Mouse (Mus musculus): ENCODE results near the gene Cnp. TPM values are rescaled to one million over a fixed set of nuclear protein-coding genes. Genes with fewer than 3 reads are reported as not detected.
"Not testable (repeated sequence)": the region's sequence is repeated elsewhere in the genome, so short reads cannot be mapped to it uniquely, and the experiment has no call there.

Cnp gene
- polyA plus RNA-seq, 1 experiment from 2014 or later, result 38.9 TPM

- not testable (repeated sequence) for H3K4me1 ChIP-seq (ENCODE audit: control insufficient read depth, insufficient read depth, low read length); H3K27ac ChIP-seq (ENCODE audit: low read length); H3K4me3 ChIP-seq (replicated peaks; ENCODE audit: low read length); H3K36me3 ChIP-seq (ENCODE audit: control insufficient read depth, insufficient read depth, low read length); ATAC-seq (ENCODE audit: insufficient read depth, low FRiP score); H3K9ac ChIP-seq (ENCODE audit: low read length); H3K9me3 ChIP-seq (replicated peaks; ENCODE audit: control insufficient read depth, low read length); H3K27me3 ChIP-seq (ENCODE audit: control insufficient read depth, insufficient read depth, low read length); H3K4me2 ChIP-seq (ENCODE audit: low read depth, low read length)
- WGBS, result 83% methylated on average over 2 of the region's 2 CpGs
Measured at GRCm38 (mm10) chr11:100534411-100534810, 40.3 kb upstream of the Cnp start.

DNA sequence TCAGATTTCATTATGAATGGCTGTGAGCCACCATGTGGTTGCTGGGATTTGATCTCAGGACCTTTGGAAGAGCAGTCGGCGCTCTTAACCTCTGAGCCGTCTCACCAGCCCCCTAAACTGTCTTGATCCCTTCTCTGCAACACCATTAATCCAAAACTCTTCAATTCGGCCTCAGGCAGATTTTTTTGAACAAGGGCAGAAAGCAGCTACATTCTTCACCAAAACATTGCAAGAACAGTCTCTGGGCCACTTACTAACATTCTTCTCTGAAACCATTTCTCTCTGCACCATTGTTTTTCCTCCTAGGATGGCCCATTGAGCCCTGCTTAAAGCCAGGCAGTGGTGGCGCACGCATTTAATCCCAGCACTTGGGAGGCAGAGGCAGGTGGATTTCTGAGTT, 39.9 kb upstream of the Cnp start:
- H3K36me3 ChIP-seq (ENCODE audit: control insufficient read depth, insufficient read depth, low read length); ATAC-seq (ENCODE audit: insufficient read depth, low FRiP score); H3K4me1 ChIP-seq (ENCODE audit: control insufficient read depth, insufficient read depth, low read length); H3K9me3 ChIP-seq (replicated peaks; ENCODE audit: control insufficient read depth, low read length); H3K9ac ChIP-seq (ENCODE audit: low read length); H3K27me3 ChIP-seq (ENCODE audit: control insufficient read depth, insufficient read depth, low read length); H3K4me3 ChIP-seq (replicated peaks; ENCODE audit: low read length); H3K4me2 ChIP-seq (ENCODE audit: low read depth, low read length); H3K27ac ChIP-seq (ENCODE audit: low read length): not testable (repeated sequence)
- 86% methylated on average over 6 of the region's 6 CpGs for WGBS

- 74% methylated on average over 1 of the region's 1 CpGs for WGBS
- Histone ChIP-seq H3K4me2 (ENCODE audit: low read depth, low read length) (no peak overlapping the region), H3K27ac (ENCODE audit: low read length) (no peak overlapping the region), H3K9ac (ENCODE audit: low read length) (no peak overlapping the region), H3K4me3 (replicated peaks; ENCODE audit: low read length) (no peak overlapping the region), H3K9me3 (replicated peaks; ENCODE audit: control insufficient read depth, low read length) (no peaks in the 10 kb centered on the region), H3K36me3 (ENCODE audit: control insufficient read depth, insufficient read depth, low read length) (no peaks in the 10 kb centered on the region), H3K4me1 (ENCODE audit: control insufficient read depth, insufficient read depth, low read length) (no peaks in the 10 kb centered on the region), H3K27me3 (ENCODE audit: control insufficient read depth, insufficient read depth, low read length) (no peaks in the 10 kb centered on the region)
- no peak for ATAC-seq (ENCODE audit: insufficient read depth, low FRiP score)
Measured at GRCm38 (mm10) chr11:100535996-100536395, 38.7 kb upstream of the Cnp start.

GRCm38 (mm10) chr11:100536466-100536865, 38.2 kb upstream of the Cnp start:
- Histone ChIP-seq H3K36me3 (ENCODE audit: control insufficient read depth, insufficient read depth, low read length) (no peaks in the 10 kb centered on the region), H3K4me3 (replicated peaks; ENCODE audit: low read length) (no peak overlapping the region), H3K27me3 (ENCODE audit: control insufficient read depth, insufficient read depth, low read length) (no peaks in the 10 kb centered on the region), H3K4me1 (ENCODE audit: control insufficient read depth, insufficient read depth, low read length) (no peaks in the 10 kb centered on the region), H3K9me3 (replicated peaks; ENCODE audit: control insufficient read depth, low read length) (no peaks in the 10 kb centered on the region), H3K4me2 (ENCODE audit: low read depth, low read length) (no peak overlapping the region), H3K9ac (ENCODE audit: low read length) (no peak overlapping the region), H3K27ac (ENCODE audit: low read length) (no peak overlapping the region)
- ATAC-seq (ENCODE audit: insufficient read depth, low FRiP score), result no peak

- no peak overlapping the region for H3K9ac ChIP-seq (ENCODE audit: low read length)
- H3K36me3 ChIP-seq (ENCODE audit: control insufficient read depth, insufficient read depth, low read length), result no peaks in the 10 kb centered on the region
- WGBS, result 33% methylated on average over 6 of the region's 6 CpGs
- H3K4me2 ChIP-seq (ENCODE audit: low read depth, low read length), result no peak overlapping the region
- no peak overlapping the region for H3K27ac ChIP-seq (ENCODE audit: low read length)
- no peak for ATAC-seq (ENCODE audit: insufficient read depth, low FRiP score)
- H3K4me3 ChIP-seq (replicated peaks; ENCODE audit: low read length), result no peak overlapping the region
- no peaks in the 10 kb centered on the region for H3K27me3 ChIP-seq (ENCODE audit: control insufficient read depth, insufficient read depth, low read length)
- peaks cover 9% of the 10 kb centered on the region for H3K4me1 ChIP-seq (ENCODE audit: control insufficient read depth, insufficient read depth, low read length)
- H3K9me3 ChIP-seq (replicated peaks; ENCODE audit: control insufficient read depth, low read length), result no peaks in the 10 kb centered on the region
Measured at GRCm38 (mm10) chr11:100540966-100541365, 33.7 kb upstream of the Cnp start.

GRCm38 (mm10) chr11:100541577-100541976, 33.1 kb upstream of the Cnp start:
- Histone ChIP-seq H3K9ac (ENCODE audit: low read length) (no peak overlapping the region), H3K27ac (ENCODE audit: low read length) (no peak overlapping the region), H3K27me3 (ENCODE audit: control insufficient read depth, insufficient read depth, low read length) (no peaks in the 10 kb centered on the region), H3K4me1 (ENCODE audit: control insufficient read depth, insufficient read depth, low read length) (peaks cover 10% of the 10 kb centered on the region), H3K9me3 (replicated peaks; ENCODE audit: control insufficient read depth, low read length) (no peaks in the 10 kb centered on the region), H3K36me3 (ENCODE audit: control insufficient read depth, insufficient read depth, low read length) (no peaks in the 10 kb centered on the region), H3K4me2 (ENCODE audit: low read depth, low read length) (no peak overlapping the region), H3K4me3 (replicated peaks; ENCODE audit: low read length) (no peak overlapping the region)
- no peak for ATAC-seq (ENCODE audit: insufficient read depth, low FRiP score)
- 81% methylated on average over 2 of the region's 2 CpGs for WGBS

GRCm38 (mm10) chr11:100544832-100545745, 29.6 kb upstream of the Cnp start, which contains the start of gene Ttc25:
Ttc25 (plus strand) TSS chr11:100545607.
- H3K9me3 ChIP-seq (replicated peaks; ENCODE audit: control insufficient read depth, low read length), result no peaks in the 10 kb centered on the region

DNA sequence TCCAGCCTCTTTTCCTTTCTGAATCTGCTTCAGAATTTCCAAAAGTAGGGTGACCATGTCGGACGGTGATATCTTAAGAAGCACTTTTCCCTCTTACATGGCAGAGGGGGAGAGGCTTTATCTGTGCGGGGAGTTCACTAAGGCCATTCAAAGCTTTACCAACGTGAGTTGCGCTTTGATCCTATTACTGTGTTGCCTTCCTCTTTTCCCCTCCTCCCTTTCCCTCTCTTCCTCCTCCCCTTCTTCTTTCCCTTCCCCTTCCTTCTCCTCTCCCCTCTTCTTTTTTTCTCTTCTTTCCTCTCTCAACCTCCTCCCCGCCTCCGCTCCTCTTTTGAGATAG, 29.0 kb upstream of the Cnp start:
- Histone ChIP-seq H3K27ac (ENCODE audit: low read length) (peak overlapping the region; percentile 67; the same call in 1 of the 2 replicates), H3K4me2 (ENCODE audit: low read depth, low read length) (peak overlapping the region; percentile 88), H3K4me1 (ENCODE audit: control insufficient read depth, insufficient read depth, low read length) (peaks cover 10% of the 10 kb centered on the region), H3K27me3 (ENCODE audit: control insufficient read depth, insufficient read depth, low read length) (no peaks in the 10 kb centered on the region), H3K9me3 (replicated peaks; ENCODE audit: control insufficient read depth, low read length) (no peaks in the 10 kb centered on the region), H3K36me3 (ENCODE audit: control insufficient read depth, insufficient read depth, low read length) (no peaks in the 10 kb centered on the region), H3K9ac (ENCODE audit: low read length) (peak overlapping the region; percentile 74), H3K4me3 (replicated peaks; ENCODE audit: low read length) (peak overlapping the region; percentile 53)
- whole genome bisulfite sequencing, result 25% methylated on average over 7 of the region's 7 CpGs
- ATAC-seq (ENCODE audit: insufficient read depth, low FRiP score), result 0 out of 2 replicates have a peak, but pooled peaks have one; percentile 7

More at GRCm38 (mm10) chr11:100544832-100545745, 29.6 kb upstream of the Cnp start, which contains the start of gene Ttc25:
- 4% methylated on average over 28 of the region's 28 CpGs for WGBS
- Histone ChIP-seq H3K27me3 (ENCODE audit: control insufficient read depth, insufficient read depth, low read length) (no peaks in the 10 kb centered on the region), H3K4me2 (ENCODE audit: low read depth, low read length) (peak within 1 kb of the TSS; percentile 88), H3K9ac (ENCODE audit: low read length) (peak within 1 kb of the TSS; percentile 74), H3K27ac (ENCODE audit: low read length) (peak within 1 kb of the TSS; percentile 67), H3K4me3 (replicated peaks; ENCODE audit: low read length) (peak within 1 kb of the TSS; percentile 53), H3K4me1 (ENCODE audit: control insufficient read depth, insufficient read depth, low read length) (peaks cover 10% of the 10 kb centered on the region), H3K36me3 (ENCODE audit: control insufficient read depth, insufficient read depth, low read length) (no peaks in the 10 kb centered on the region)
- peak; percentile 99 for ATAC-seq (ENCODE audit: insufficient read depth, low FRiP score)

DNA sequence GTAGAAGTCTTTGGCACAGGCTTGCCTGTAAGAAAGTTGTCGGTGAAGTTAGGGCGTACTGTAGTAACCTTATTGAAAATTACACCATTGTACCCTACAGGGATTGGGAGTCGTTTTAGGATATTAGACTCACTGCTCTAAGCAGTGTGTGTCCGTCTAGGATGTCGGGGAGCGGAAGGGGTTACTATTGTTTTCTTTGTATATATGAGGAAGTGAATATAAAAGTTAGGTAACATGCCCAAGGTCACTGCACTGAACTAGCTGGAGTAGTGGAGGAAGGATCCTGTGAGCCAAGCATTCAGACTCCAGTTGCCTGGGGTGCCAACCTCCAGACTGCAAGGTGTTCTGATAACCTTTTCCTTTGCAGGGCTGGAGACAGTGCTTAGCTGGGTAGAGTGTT, 27.7 kb upstream of the Cnp start:
- H3K9ac ChIP-seq (ENCODE audit: low read length), result no peak overlapping the region
- no peaks in the 10 kb centered on the region for H3K9me3 ChIP-seq (replicated peaks; ENCODE audit: control insufficient read depth, low read length)
- no peak overlapping the region for H3K27ac ChIP-seq (ENCODE audit: low read length)
- no peaks in the 10 kb centered on the region for H3K36me3 ChIP-seq (ENCODE audit: control insufficient read depth, insufficient read depth, low read length)
- WGBS, result 77% methylated on average over 6 of the region's 6 CpGs
- H3K4me3 ChIP-seq (replicated peaks; ENCODE audit: low read length), result no peak overlapping the region
- H3K27me3 ChIP-seq (ENCODE audit: control insufficient read depth, insufficient read depth, low read length), result no peaks in the 10 kb centered on the region
- H3K4me2 ChIP-seq (ENCODE audit: low read depth, low read length), result no peak overlapping the region
- no peak for ATAC-seq (ENCODE audit: insufficient read depth, low FRiP score)
- H3K4me1 ChIP-seq (ENCODE audit: control insufficient read depth, insufficient read depth, low read length), result peaks cover 10% of the 10 kb centered on the region
